In genomic region chr5:100569997-100570595, GRCm38 (mm10) we compare ENCODE assay signal across 12 mouse cellular contexts. TPM values are rescaled to one million over a fixed set of nuclear protein-coding genes. Genes with fewer than 3 reads are reported as not detected.
DNase-seq lines count a peak whose midpoint lies in the region; ATAC-seq and TF ChIP-seq lines count a peak whose summit lies in the region.
"Had no signal": no experiment of that assay in that cellular context is flagged by ENCODE, and none has a peak within 500 bp of the region (broad histone marks: within the 10 kb centered on the region; RNA-seq: fewer than 3 reads in every experiment).

No protein-coding gene starts in this region.

- no peak overlapping the region for H3K27ac ChIP-seq in heart, postnatal 0 days (ENCODE audit: low read depth)
- no peak overlapping the region for H3K27ac ChIP-seq in heart, adult 2 months
- no peak overlapping the region for H3K27ac ChIP-seq in liver, embryonic 14.5 days
- H3K27ac ChIP-seq in forebrain, embryonic 15.5 days (replicated peaks), result no peak overlapping the region
- H3K27ac ChIP-seq: layer of hippocampus, adult 2 months; limb, embryonic 15.5 days had no signal

- intact Hi-C loops in heart, adult 2 months (cut with DNase I), result no loop called here

- TF ChIP-seq EP300 in heart, postnatal 0 days (IDR thresholded peaks at IDR 0.05; ENCODE audit: low read depth), result no peak
- TF ChIP-seq EP300 in heart, adult 2 months (IDR thresholded peaks at IDR 0.05; ENCODE audit: insufficient read depth, low read depth, low read length), result no peak
- TF ChIP-seq EP300 in liver, embryonic 14.5 days (IDR thresholded peaks at IDR 0.05; ENCODE audit: low read depth), result no peak

- no peaks in the 10 kb centered on the region for H3K9me3 ChIP-seq in heart, postnatal 0 days (replicated peaks; ENCODE audit: control insufficient read depth, low read length)
- no peaks in the 10 kb centered on the region for H3K9me3 ChIP-seq in liver, embryonic 14.5 days (ENCODE audit: control insufficient read depth, low read length)
- no peaks in the 10 kb centered on the region for H3K9me3 ChIP-seq in forebrain, embryonic 15.5 days
- H3K9me3 ChIP-seq: limb, embryonic 15.5 days had no signal

- no peaks in the 10 kb centered on the region for H3K27me3 ChIP-seq in heart, postnatal 0 days (ENCODE audit: control insufficient read depth, insufficient read depth, low read length)
- H3K27me3 ChIP-seq in heart, adult 2 months (ENCODE audit: control insufficient read depth, insufficient read depth, low read length), result no peaks in the 10 kb centered on the region
- H3K27me3 ChIP-seq in liver, embryonic 14.5 days (ENCODE audit: control insufficient read depth, insufficient read depth, low read length), result peaks cover 3% of the 10 kb centered on the region; the same call in 1 of the 2 replicates
- no peaks in the 10 kb centered on the region for H3K27me3 ChIP-seq in forebrain, embryonic 15.5 days
- H3K27me3 ChIP-seq: limb, embryonic 15.5 days had no signal

- no peak overlapping the region for H3K9ac ChIP-seq in heart, postnatal 0 days (replicated peaks; ENCODE audit: low read depth, low read length)
- no peak overlapping the region for H3K9ac ChIP-seq in heart, adult 2 months (ENCODE audit: low read depth, low read length)
- H3K9ac ChIP-seq in liver, embryonic 14.5 days (replicated peaks), result no peak overlapping the region
- no peak overlapping the region for H3K9ac ChIP-seq in forebrain, embryonic 15.5 days (replicated peaks)
- H3K9ac ChIP-seq: limb, embryonic 15.5 days had no signal

- TF ChIP-seq CTCF in heart, postnatal 0 days (IDR thresholded peaks at IDR 0.05; ENCODE audit: low read depth), result no peak
- no peak for TF ChIP-seq CTCF in heart, adult 2 months (IDR thresholded peaks at IDR 0.05)
- no peak for TF ChIP-seq CTCF in liver, embryonic 14.5 days (IDR thresholded peaks at IDR 0.05; ENCODE audit: low read depth)

- no peaks in the 10 kb centered on the region for H3K36me3 ChIP-seq in heart, postnatal 0 days (replicated peaks; ENCODE audit: control insufficient read depth, insufficient read depth, low read length)
- H3K36me3 ChIP-seq in heart, adult 2 months (ENCODE audit: control insufficient read depth, insufficient read depth, low read length), result no peaks in the 10 kb centered on the region
- H3K36me3 ChIP-seq in liver, embryonic 14.5 days (replicated peaks; ENCODE audit: control insufficient read depth, insufficient read depth, low read depth), result no peaks in the 10 kb centered on the region
- H3K36me3 ChIP-seq in forebrain, embryonic 15.5 days, result no peaks in the 10 kb centered on the region
- H3K36me3 ChIP-seq: limb, embryonic 15.5 days had no signal

- ATAC-seq in heart, postnatal 0 days (ENCODE audit: insufficient read depth, low read depth), result no peak
- ATAC-seq in liver, embryonic 14.5 days (ENCODE audit: insufficient read depth), result no peak
- no peak for ATAC-seq in forebrain, embryonic 15.5 days (replicated peaks)

- H3K4me2 ChIP-seq in heart, postnatal 0 days (ENCODE audit: low read depth, low read length), result peak overlapping the region; percentile 4; the same call in 1 of the 2 replicates
- peak overlapping the region; percentile 28 for H3K4me2 ChIP-seq in liver, embryonic 14.5 days (ENCODE audit: low read depth)
- no peak overlapping the region for H3K4me2 ChIP-seq in forebrain, embryonic 15.5 days (replicated peaks)
- H3K4me2 ChIP-seq: limb, embryonic 15.5 days had no signal

- no peak overlapping the region; the same call in 1 of the 2 replicates for H3K4me3 ChIP-seq in heart, postnatal 0 days (ENCODE audit: low read depth, low read length)
- no peak overlapping the region for H3K4me3 ChIP-seq in heart, adult 2 months
- H3K4me3 ChIP-seq in liver, embryonic 14.5 days (ENCODE audit: insufficient read depth in 1 of 2, low read depth in 2 of 2, low read length in 2 of 2), result peak overlapping the region; percentile 9 to 32; a peak in 2 of 4 replicates
- H3K4me3 ChIP-seq in forebrain, embryonic 15.5 days, result no peak overlapping the region
- H3K4me3 ChIP-seq: layer of hippocampus, adult 2 months; limb, embryonic 15.5 days had no signal

- WGBS in heart, postnatal 0 days, result 62% methylated on average over 13 of the region's 13 CpGs
- WGBS in heart, adult 2 months, result 65% methylated on average over 13 of the region's 13 CpGs
- WGBS in liver, embryonic 14.5 days (ENCODE audit: insufficient replicate concordance), result 25% methylated on average over 13 of the region's 13 CpGs
- WGBS in forebrain, embryonic 15.5 days, result 78% methylated on average over 13 of the region's 13 CpGs

- H3K4me1 ChIP-seq in heart, postnatal 0 days (ENCODE audit: control insufficient read depth, insufficient read depth), result no peaks in the 10 kb centered on the region
- peaks cover 2% of the 10 kb centered on the region for H3K4me1 ChIP-seq in heart, adult 2 months (ENCODE audit: control insufficient read depth, insufficient read depth, low read length)
- H3K4me1 ChIP-seq in liver, embryonic 14.5 days (replicated peaks; ENCODE audit: control insufficient read depth in 2 of 2, insufficient read depth in 2 of 2, low read length in 1 of 2), result peaks cover 2 to 15% of the 10 kb centered on the region in 2 experiments; a peak in 2 of 4 replicates
- H3K4me1 ChIP-seq in forebrain, embryonic 15.5 days, result no peaks in the 10 kb centered on the region

- TF ChIP-seq POLR2A in heart, adult 2 months (IDR thresholded peaks at IDR 0.05; ENCODE audit: insufficient read depth, low read depth, low read length), result no peak

- no peak for DNase-seq in heart, postnatal 0 days (ENCODE audit: low spot score)
- DNase-seq in heart, adult 2 months, result no peak
- DNase-seq in 416B (ENCODE audit: low read depth) (peak; percentile 62), MEL-GATA-1-ER (ENCODE audit: extremely low read depth, low read depth) (peak; percentile 63)
- DNase-seq in liver, embryonic 14.5 days (ENCODE audit: low read depth in 3 of 3, low spot score in 3 of 3), result no peak
- no peak for DNase-seq in right cerebral cortex, adult 2 months (ENCODE audit: low spot score in 2 of 2)
- DNase-seq in cerebellum, postnatal 10 days, result no peak
- DNase-seq: adrenal gland, adult 8-10 months; cerebellum, adult 9-11 months had no signal

- no peaks in the 10 kb centered on the region for H3K79me2 ChIP-seq in heart, adult 2 months (replicated peaks; ENCODE audit: control insufficient read depth, insufficient read depth, low read length)

RNA-seq across cellular contexts. Expression of gene Plac8, which starts 1.9 kb away (rescaled TPM):
- 5.2 and 12.5 TPM in 2 replicates for total RNA-seq in heart, postnatal 0 days (2014; rRNA removed; ENCODE audit: low replicate concordance)
- polyA plus RNA-seq in heart, postnatal 0 days (2015; fragmentation: Nextera tagmentation; extraction: Ambion mirVana), result 2.9 and 3.2 TPM in 2 replicates
- 1 to 10 TPM; 1.5 to 3.1 TPM for total RNA-seq in heart, adult 2 months (2021)
- polyA plus RNA-seq in heart, adult 2 months (2012; rRNA removed), result 3.7 and 8.0 TPM in 2 replicates
- 64.3 and 87.8 TPM in 2 replicates for polyA plus RNA-seq in liver, embryonic 14.5 days (2012; rRNA removed)
- 67.3 and 91.1 TPM in 2 replicates for polyA plus RNA-seq in liver, embryonic 14.5 days (2014; fragmentation: Nextera tagmentation; extraction: Ambion mirVana)
- polyA plus RNA-seq in forebrain, embryonic 15.5 days (2015; fragmentation: Nextera tagmentation; extraction: Ambion mirVana), result 0.27 and 0.56 TPM in 2 replicates
- total RNA-seq: layer of hippocampus, adult 2 months had no signal

RNA-seq across cellular contexts. Expression of gene Cops4, which starts 52.0 kb away (rescaled TPM):
- total RNA-seq in heart, postnatal 0 days (2014; rRNA removed; ENCODE audit: low replicate concordance), result 101 and 118 TPM in 2 replicates
- polyA plus RNA-seq in heart, postnatal 0 days (2015; fragmentation: Nextera tagmentation; extraction: Ambion mirVana), result 140 and 143 TPM in 2 replicates
- total RNA-seq in heart, adult 2 months (2021), result 10 to 100 TPM; 84.8 to 86.2 TPM
- polyA plus RNA-seq in heart, adult 2 months (2012; rRNA removed), result 37.9 and 57.3 TPM in 2 replicates
- 18.4 and 28.2 TPM in 2 replicates for polyA plus RNA-seq in liver, embryonic 14.5 days (2012; rRNA removed)
- polyA plus RNA-seq in liver, embryonic 14.5 days (2014; fragmentation: Nextera tagmentation; extraction: Ambion mirVana), result 70.9 and 74.5 TPM in 2 replicates
- 186 and 192 TPM in 2 replicates for polyA plus RNA-seq in forebrain, embryonic 15.5 days (2015; fragmentation: Nextera tagmentation; extraction: Ambion mirVana)

Comparison
In these comparisons a context has a peak if more than half of its experiments do, and no peak if none do; other contexts are left out.
1. DNase-seq: peak in 416B (single experiment) and MEL-GATA-1-ER (single experiment); none in heart, postnatal 0 days (single experiment), heart, adult 2 months (0 of 2), liver, embryonic 14.5 days (0 of 3), right cerebral cortex, adult 2 months (0 of 2) and cerebellum, postnatal 10 days (0 of 2).
2. H3K4me3 ChIP-seq: peak in liver, embryonic 14.5 days (2 of 2); none in heart, postnatal 0 days (single experiment), heart, adult 2 months (single experiment) and forebrain, embryonic 15.5 days (single experiment).